Mouse (Mus musculus): ENCODE data around the gene Cdk10.

Gene Cdk10

DNA sequence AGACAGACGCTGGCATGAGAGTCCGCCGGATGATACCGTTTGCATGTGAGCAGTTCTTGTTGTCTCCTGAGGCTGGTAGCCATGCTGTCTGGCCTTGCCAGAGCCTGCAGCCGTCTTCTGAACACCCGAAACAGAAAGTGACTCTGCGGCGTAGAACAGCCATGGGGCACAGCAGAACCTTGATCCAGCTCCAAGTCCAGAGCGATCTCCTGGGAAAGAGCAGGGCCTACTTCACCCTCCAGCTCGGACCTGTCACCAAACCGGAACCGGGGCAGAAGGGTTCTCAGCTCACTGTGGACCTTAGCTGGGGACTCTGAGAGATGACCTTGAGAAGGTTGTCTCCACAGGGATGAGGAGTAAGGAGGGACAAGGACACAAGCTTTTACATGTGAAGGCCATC, 50.5 kb downstream of the Cdk10 start:
- DNase-seq: no peak

DNA sequence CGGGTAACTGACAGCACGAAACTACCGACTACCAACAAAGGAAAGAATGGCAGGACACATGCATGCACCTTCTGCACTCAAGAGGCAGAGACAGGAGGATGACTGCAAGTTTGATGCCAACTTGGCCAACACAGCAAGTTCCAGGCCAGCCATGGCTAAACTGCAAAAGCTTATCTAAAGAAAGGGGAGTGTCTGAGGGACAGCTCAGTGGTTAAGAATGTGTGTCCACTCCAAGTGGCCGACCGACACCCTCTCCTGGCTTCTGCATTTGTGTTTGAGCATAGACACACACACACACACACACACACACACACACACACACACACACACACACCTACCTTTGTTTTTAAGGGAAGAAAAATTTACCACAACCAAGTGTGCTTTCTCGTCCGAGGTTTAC, 53.8 kb downstream of the Cdk10 start:
- DNase-seq: no peak

DNA sequence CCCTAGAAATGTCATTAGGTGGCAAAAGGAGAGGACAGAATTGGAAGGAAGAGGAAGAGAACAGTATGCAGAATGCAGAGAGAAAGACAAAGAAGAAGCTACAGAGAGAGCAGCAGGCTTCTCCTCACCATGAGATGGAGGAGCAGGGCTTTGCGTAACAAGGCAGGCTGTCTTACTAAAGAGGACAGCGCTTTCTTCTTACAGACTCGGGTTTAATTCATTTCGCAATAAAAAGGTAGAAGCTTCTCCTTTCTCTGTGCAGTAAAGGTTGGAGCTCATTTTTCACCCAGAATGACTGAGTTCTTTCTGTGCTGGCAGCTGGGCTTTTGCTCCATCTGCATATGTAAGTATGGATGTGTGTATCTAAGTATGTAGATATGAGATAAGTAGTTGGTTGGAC, 55.2 kb downstream of the Cdk10 start:
- DNase-seq: no peak

DNA sequence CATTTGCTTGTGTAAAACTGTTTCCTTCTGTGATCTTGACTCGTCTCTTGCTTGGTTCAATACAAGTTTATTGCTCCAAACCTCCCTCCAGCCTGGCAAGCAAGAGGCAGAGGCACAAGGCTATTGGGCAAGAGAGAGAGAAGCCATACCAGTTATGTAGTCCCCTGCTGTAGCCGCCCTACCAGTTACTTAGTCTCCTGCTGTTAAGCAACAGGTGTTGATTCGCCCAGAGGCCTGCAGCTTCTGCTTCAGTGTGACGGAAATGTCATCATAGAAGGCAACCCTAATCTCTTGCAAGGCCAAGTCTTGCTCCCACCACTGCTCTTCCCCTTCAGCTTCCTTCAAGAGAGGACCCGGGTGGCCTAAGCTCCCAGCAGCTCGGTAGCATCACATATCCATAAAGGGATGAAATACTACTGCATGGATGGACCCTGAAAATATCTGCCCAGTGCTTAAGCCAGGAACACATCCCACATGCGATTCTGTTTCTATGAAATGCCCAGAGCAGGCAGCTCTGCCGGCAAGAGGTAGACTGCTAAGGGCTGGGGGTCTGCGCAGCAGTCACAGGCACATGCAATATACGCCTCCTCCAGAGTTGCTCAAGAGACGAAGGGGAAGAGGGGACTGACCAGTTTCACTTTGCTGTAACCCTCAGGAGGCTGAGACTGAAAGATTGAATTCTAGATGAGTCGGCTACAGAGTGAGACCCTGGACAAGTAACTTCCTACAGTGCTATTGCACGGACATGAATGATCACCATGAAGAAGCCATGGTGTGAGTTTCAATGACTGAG, 55.9 kb downstream of the Cdk10 start:
- no peak for DNase-seq

Measured in right cerebral cortex, postnatal 4 days (tissue).